Comparison of ENCODE assay signal across 18 mouse cellular contexts in genomic region chr3:69468280-69469008, GRCm38 (mm10).
A peak's percentile ranks its signal among the peaks of the same experiment; 100 is the strongest.
DNase-seq lines count a peak whose midpoint lies in the region; ATAC-seq and TF ChIP-seq lines count a peak whose summit lies in the region.
"Had no signal": no experiment of that assay in that cellular context is flagged by ENCODE, and none has a peak within 500 bp of the region (broad histone marks: within the 10 kb centered on the region; RNA-seq: fewer than 3 reads in every experiment).

No protein-coding gene starts in this region.

- H3K9me3 ChIP-seq in forebrain, embryonic 15.5 days, result no peaks in the 10 kb centered on the region
- no peaks in the 10 kb centered on the region for H3K9me3 ChIP-seq in forebrain, embryonic 16.5 days (ENCODE audit: control insufficient read depth, low read length)
- H3K9me3 ChIP-seq in liver, embryonic 11.5 days (ENCODE audit: control insufficient read depth, low read length), result no peaks in the 10 kb centered on the region
- no peaks in the 10 kb centered on the region for H3K9me3 ChIP-seq in liver, postnatal 0 days (ENCODE audit: low read length)
- H3K9me3 ChIP-seq in embryonic facial prominence, embryonic 10.5 days, result no peaks in the 10 kb centered on the region
- H3K9me3 ChIP-seq: embryonic facial prominence, embryonic 15.5 days; intestine, embryonic 15.5 days; midbrain, embryonic 13.5 days; neural tube, embryonic 13.5 days had no signal

- no peak for TF ChIP-seq EP300 in liver, postnatal 0 days (IDR thresholded peaks at IDR 0.05; ENCODE audit: low read depth)

- TF ChIP-seq CTCF in liver, postnatal 0 days (IDR thresholded peaks at IDR 0.05; ENCODE audit: low read depth), result no peak
- TF ChIP-seq CTCF in layer of hippocampus, adult 2 months (conservative IDR thresholded peaks at IDR 0.05), result no peak

- H3K27ac ChIP-seq in forebrain, embryonic 15.5 days (replicated peaks), result peak overlapping the region; percentile 65; the same call in 1 of the 2 replicates
- H3K27ac ChIP-seq in forebrain, embryonic 16.5 days (ENCODE audit: low read length), result no peak overlapping the region
- no peak overlapping the region for H3K27ac ChIP-seq in liver, embryonic 11.5 days (ENCODE audit: low read depth, low read length)
- no peak overlapping the region for H3K27ac ChIP-seq in liver, postnatal 0 days (ENCODE audit: low read depth)
- H3K27ac ChIP-seq in embryonic facial prominence, embryonic 10.5 days (replicated peaks), result 0 out of 2 replicates have a peak overlapping the region, but pooled peaks have one; percentile 14
- H3K27ac ChIP-seq in layer of hippocampus, adult 2 months, result no peak overlapping the region
- H3K27ac ChIP-seq: embryonic facial prominence, embryonic 15.5 days; intestine, embryonic 15.5 days; neural tube, embryonic 13.5 days had no signal

- ATAC-seq in forebrain, embryonic 15.5 days (replicated peaks), result no peak
- ATAC-seq in forebrain, embryonic 16.5 days, result no peak
- no peak for ATAC-seq in liver, embryonic 11.5 days (replicated peaks; ENCODE audit: low FRiP score)
- ATAC-seq in liver, postnatal 0 days, result no peak
- 0 out of 2 replicates have a peak, but pooled peaks have one; percentile 25 for ATAC-seq in megakaryocyte-erythroid progenitor cell, adult 5-6 weeks (replicated peaks; ENCODE audit: low FRiP score, low TSS enrichment, poor library complexity, severe bottlenecking)
- ATAC-seq: intestine, embryonic 15.5 days; Patski had no signal

- no peak overlapping the region for H3K9ac ChIP-seq in forebrain, embryonic 15.5 days (replicated peaks)
- no peak overlapping the region for H3K9ac ChIP-seq in forebrain, embryonic 16.5 days (replicated peaks; ENCODE audit: low read depth, low read length)
- no peak overlapping the region for H3K9ac ChIP-seq in liver, embryonic 11.5 days (ENCODE audit: low read depth, low read length)
- no peak overlapping the region for H3K9ac ChIP-seq in liver, postnatal 0 days (replicated peaks)
- H3K9ac ChIP-seq: embryonic facial prominence, embryonic 15.5 days; intestine, embryonic 15.5 days; midbrain, embryonic 13.5 days; neural tube, embryonic 13.5 days had no signal

- H3K4me3 ChIP-seq in forebrain, embryonic 15.5 days, result no peak overlapping the region
- no peak overlapping the region for H3K4me3 ChIP-seq in forebrain, embryonic 16.5 days (replicated peaks; ENCODE audit: low read length)
- H3K4me3 ChIP-seq in liver, embryonic 11.5 days (ENCODE audit: low read depth, low read length), result no peak overlapping the region
- H3K4me3 ChIP-seq in liver, postnatal 0 days (ENCODE audit: low read depth, low read length), result no peak overlapping the region
- no peak overlapping the region for H3K4me3 ChIP-seq in embryonic facial prominence, embryonic 10.5 days
- no peak overlapping the region for H3K4me3 ChIP-seq in layer of hippocampus, adult 2 months
- H3K4me3 ChIP-seq: embryonic facial prominence, embryonic 15.5 days; intestine, embryonic 15.5 days; midbrain, embryonic 13.5 days; neural tube, embryonic 13.5 days had no signal

- H3K4me1 ChIP-seq in forebrain, embryonic 15.5 days, result peaks cover 36% of the 10 kb centered on the region
- peaks cover 30% of the 10 kb centered on the region for H3K4me1 ChIP-seq in forebrain, embryonic 16.5 days (replicated peaks; ENCODE audit: control insufficient read depth, insufficient read depth, low read length)
- peaks cover 18% of the 10 kb centered on the region for H3K4me1 ChIP-seq in liver, embryonic 11.5 days (replicated peaks; ENCODE audit: control insufficient read depth, insufficient read depth, low read length)
- H3K4me1 ChIP-seq in liver, postnatal 0 days (ENCODE audit: insufficient read depth), result no peaks in the 10 kb centered on the region
- H3K4me1 ChIP-seq in embryonic facial prominence, embryonic 10.5 days, result peaks cover 55% of the 10 kb centered on the region

- H3K27me3 ChIP-seq in forebrain, embryonic 15.5 days, result no peaks in the 10 kb centered on the region
- no peaks in the 10 kb centered on the region for H3K27me3 ChIP-seq in forebrain, embryonic 16.5 days (replicated peaks; ENCODE audit: control insufficient read depth, insufficient read depth, low read length)
- H3K27me3 ChIP-seq in liver, embryonic 11.5 days (replicated peaks; ENCODE audit: control insufficient read depth, insufficient read depth, low read length), result no peaks in the 10 kb centered on the region
- H3K27me3 ChIP-seq in liver, postnatal 0 days (ENCODE audit: insufficient read depth, low read length), result no peaks in the 10 kb centered on the region
- no peaks in the 10 kb centered on the region for H3K27me3 ChIP-seq in embryonic facial prominence, embryonic 10.5 days (replicated peaks; ENCODE audit: low read depth, poor library complexity, severe bottlenecking)
- H3K27me3 ChIP-seq: embryonic facial prominence, embryonic 15.5 days; intestine, embryonic 15.5 days; midbrain, embryonic 13.5 days; neural tube, embryonic 13.5 days; Patski had no signal

- 43% methylated on average over 9 of the region's 9 CpGs for WGBS in forebrain, embryonic 15.5 days
- WGBS in forebrain, embryonic 16.5 days, result 39% methylated on average over 9 of the region's 9 CpGs
- 31% methylated on average over 9 of the region's 9 CpGs for WGBS in liver, embryonic 11.5 days
- WGBS in liver, postnatal 0 days (ENCODE audit: insufficient replicate concordance), result 32% methylated on average over 9 of the region's 9 CpGs
- WGBS in embryonic facial prominence, embryonic 10.5 days, result 47% methylated on average over 9 of the region's 9 CpGs

- H3K36me3 ChIP-seq in forebrain, embryonic 15.5 days, result no peaks in the 10 kb centered on the region
- no peaks in the 10 kb centered on the region for H3K36me3 ChIP-seq in forebrain, embryonic 16.5 days (ENCODE audit: control insufficient read depth, insufficient read depth)
- no peaks in the 10 kb centered on the region for H3K36me3 ChIP-seq in liver, embryonic 11.5 days (ENCODE audit: control insufficient read depth, insufficient read depth, low read length)
- no peaks in the 10 kb centered on the region for H3K36me3 ChIP-seq in liver, postnatal 0 days (replicated peaks; ENCODE audit: insufficient read depth, low read length)
- H3K36me3 ChIP-seq in embryonic facial prominence, embryonic 10.5 days (replicated peaks), result no peaks in the 10 kb centered on the region
- H3K36me3 ChIP-seq: embryonic facial prominence, embryonic 15.5 days; intestine, embryonic 15.5 days; midbrain, embryonic 13.5 days; neural tube, embryonic 13.5 days had no signal

- DNase-seq in liver, embryonic 11.5 days (ENCODE audit: low spot score), result no peak
- DNase-seq in liver, postnatal 0 days, result no peak
- no peak for DNase-seq in embryonic facial prominence, embryonic 10.5 days (ENCODE audit: low spot score)
- no peak for DNase-seq in spleen, postnatal 10 days (ENCODE audit: low spot score in 2 of 2)
- DNase-seq in layer of hippocampus, adult 2 months (ENCODE audit: low spot score in 2 of 2), result no peak
- DNase-seq: adrenal gland, postnatal 10 days; cerebellum, adult 2 months; gastrocnemius, postnatal 14 days; heart, postnatal 10 days; thymus, postnatal 14 days had no signal

- H3K4me2 ChIP-seq in forebrain, embryonic 15.5 days (replicated peaks), result no peak overlapping the region
- H3K4me2 ChIP-seq in forebrain, embryonic 16.5 days (ENCODE audit: low read length), result no peak overlapping the region
- peak overlapping the region; percentile 16 for H3K4me2 ChIP-seq in liver, embryonic 11.5 days
- H3K4me2 ChIP-seq in liver, postnatal 0 days (ENCODE audit: low read depth, low read length), result no peak overlapping the region
- H3K4me2 ChIP-seq: embryonic facial prominence, embryonic 15.5 days; intestine, embryonic 15.5 days; midbrain, embryonic 13.5 days; neural tube, embryonic 13.5 days had no signal

Comparison
In these comparisons a context has a peak if more than half of its experiments do, and no peak if none do; other contexts are left out.
1. H3K27ac ChIP-seq: peak in forebrain, embryonic 15.5 days (single experiment) and embryonic facial prominence, embryonic 10.5 days (single experiment); none in forebrain, embryonic 16.5 days (single experiment), liver, embryonic 11.5 days (single experiment), liver, postnatal 0 days (single experiment) and layer of hippocampus, adult 2 months (single experiment).